Mouse (Mus musculus) olfactory bulb, adult 2 months (tissue): Measurements from ENCODE around the gene Arhgap10.

ENCODE experiments used
- CTCF ChIP-seq: fragments of 200-500 bp; IDR thresholded peaks from 2 replicates; pipeline ENCODE4 v1.5.1; 2012; ENCODE audit warnings: low read depth, mild to moderate bottlenecking, low read length, moderate library complexity; ENCODE audit not compliant: insufficient read depth
- POLR2A ChIP-seq: fragments of 200-500 bp; IDR thresholded peaks from 2 replicates; pipeline ENCODE4 v1.6.1; 2012; ENCODE audit warnings: mild to moderate bottlenecking, low read depth, low read length, moderate library complexity; ENCODE audit not compliant: insufficient read depth

DNA sequence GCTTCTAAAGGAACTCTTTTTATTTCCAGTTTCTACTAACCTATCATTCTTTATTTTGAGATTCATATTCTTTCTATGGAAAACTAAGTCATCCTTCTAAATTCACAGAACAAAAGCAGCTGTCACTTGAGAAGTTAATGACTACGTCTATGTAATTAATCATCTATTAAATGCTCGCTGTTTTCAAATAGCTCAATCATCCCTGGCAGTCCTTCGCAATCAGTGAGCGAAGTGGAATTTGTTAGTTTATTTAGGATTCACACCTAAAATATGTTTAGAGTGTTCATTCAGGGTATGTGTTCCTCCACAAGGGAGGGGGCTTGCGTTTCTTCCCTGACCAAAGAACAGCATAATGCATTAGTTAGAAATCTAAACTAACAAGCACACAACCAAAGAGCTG is 156.9 kb downstream of the Arhgap10 start:
- TF ChIP-seq CTCF (no peak), POLR2A (no peak)
